Mouse (Mus musculus) liver, embryonic 12.5 days (tissue): ENCODE measurements around the gene Gpr101. TPM values are rescaled to one million over a fixed set of nuclear protein-coding genes. Genes with fewer than 3 reads are reported as not detected.

ENCODE experiments used
- ATAC-seq: fragments of 200-750 bp; cut with Nextera tagmentation; 2 replicates; pipeline ENCODE4 v1.8.0; 2017; ENCODE audit warnings: moderate number of reproducible peaks, mild to moderate bottlenecking, moderate library complexity
- H3K27ac ChIP-seq: fragments of 300-500 bp; sonication (generic); 2 replicates; pipeline ENCODE4 v1.5.1; 2016; ENCODE audit warnings: mild to moderate bottlenecking
- H3K27me3 ChIP-seq: fragments of 300-500 bp; sonication (generic); replicated peaks from 2 replicates; pipeline ENCODE4 v1.6.1; 2016; ENCODE audit warnings: mild to moderate bottlenecking, moderate library complexity
- H3K36me3 ChIP-seq: fragments of 300-500 bp; sonication (generic); 2 replicates; pipeline ENCODE4 v1.6.1; 2016; ENCODE audit warnings: mild to moderate bottlenecking, moderate library complexity
- H3K4me1 ChIP-seq: fragments of 300-500 bp; sonication (generic); 2 replicates; pipeline ENCODE4 v1.6.1; 2016
- H3K4me2 ChIP-seq: fragments of 300-500 bp; sonication (generic); 2 replicates; pipeline ENCODE4 v1.6.1; 2016; ENCODE audit warnings: mild to moderate bottlenecking, moderate library complexity
- H3K4me3 ChIP-seq: fragments of 300-500 bp; sonication (generic); 2 replicates; pipeline ENCODE4 v1.5.1; 2016; ENCODE audit warnings: mild to moderate bottlenecking, moderate library complexity
- H3K9ac ChIP-seq: fragments of 300-500 bp; sonication (generic); 2 replicates; pipeline ENCODE4 v1.6.1; 2016; ENCODE audit warnings: mild to moderate bottlenecking, moderate library complexity
- H3K9me3 ChIP-seq: fragments of 300-500 bp; sonication (generic); replicated peaks from 2 replicates; pipeline ENCODE4 v1.6.1; 2016; ENCODE audit warnings: mild to moderate bottlenecking, moderate library complexity
- WGBS: fragments of 180-500 bp; shearing (Covaris S2); methylation state at CpG from one replicate; pipeline ENCODE4 v1.1.7; 2016; ENCODE audit not compliant: insufficient replicate concordance; 5-methylcytosine and 5-hydroxymethylcytosine counted together
- polyA plus RNA-seq: library from polyadenylated mRNA; unstranded; fragments of >200 nt; fragmentation: Nextera tagmentation; extraction: Ambion mirVana; gene quantifications from 2 replicates; pipeline ENCODE4 v1.2.1, GENCODE M21; 2016

Gpr101 gene
- not detected in 2 replicates for polyA plus RNA-seq

DNA sequence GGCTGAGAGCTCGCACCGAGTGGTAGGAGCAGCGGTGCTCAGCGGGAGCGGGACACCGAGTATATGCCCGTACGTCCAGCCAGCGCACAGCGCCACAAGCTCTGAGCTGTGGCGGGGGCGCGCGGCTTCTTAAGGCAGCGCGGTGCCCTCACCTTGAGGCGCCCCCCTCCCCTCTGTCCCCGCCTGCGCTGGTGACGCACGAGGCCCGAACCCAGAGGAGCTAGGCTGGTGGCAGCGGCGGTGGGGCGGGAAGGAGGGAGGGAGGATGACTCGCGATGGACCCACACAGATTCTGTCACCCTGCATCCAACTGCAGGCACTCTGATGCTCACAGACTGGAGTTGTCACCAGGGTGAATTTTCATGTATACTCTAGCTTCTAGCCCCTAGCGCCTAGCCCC is at the start of gene Gpr101:
Gpr101 (minus strand) TSS at position 124 of the 400 bp plus-strand sequence.
- Histone ChIP-seq H3K4me3 (no peak within 1 kb of the TSS), H3K27ac (no peak within 1 kb of the TSS), H3K27me3 (peaks cover 36% of the 10 kb centered on the region), H3K9me3 (no peaks in the 10 kb centered on the region), H3K4me2 (peak within 1 kb of the TSS; percentile 32; the same call in 1 of the 2 replicates), H3K9ac (no peak within 1 kb of the TSS), H3K4me1 (no peaks in the 10 kb centered on the region), H3K36me3 (no peaks in the 10 kb centered on the region)
- no peak for ATAC-seq
- WGBS: under 1% methylated on average over 20 of the region's 28 CpGs

DNA sequence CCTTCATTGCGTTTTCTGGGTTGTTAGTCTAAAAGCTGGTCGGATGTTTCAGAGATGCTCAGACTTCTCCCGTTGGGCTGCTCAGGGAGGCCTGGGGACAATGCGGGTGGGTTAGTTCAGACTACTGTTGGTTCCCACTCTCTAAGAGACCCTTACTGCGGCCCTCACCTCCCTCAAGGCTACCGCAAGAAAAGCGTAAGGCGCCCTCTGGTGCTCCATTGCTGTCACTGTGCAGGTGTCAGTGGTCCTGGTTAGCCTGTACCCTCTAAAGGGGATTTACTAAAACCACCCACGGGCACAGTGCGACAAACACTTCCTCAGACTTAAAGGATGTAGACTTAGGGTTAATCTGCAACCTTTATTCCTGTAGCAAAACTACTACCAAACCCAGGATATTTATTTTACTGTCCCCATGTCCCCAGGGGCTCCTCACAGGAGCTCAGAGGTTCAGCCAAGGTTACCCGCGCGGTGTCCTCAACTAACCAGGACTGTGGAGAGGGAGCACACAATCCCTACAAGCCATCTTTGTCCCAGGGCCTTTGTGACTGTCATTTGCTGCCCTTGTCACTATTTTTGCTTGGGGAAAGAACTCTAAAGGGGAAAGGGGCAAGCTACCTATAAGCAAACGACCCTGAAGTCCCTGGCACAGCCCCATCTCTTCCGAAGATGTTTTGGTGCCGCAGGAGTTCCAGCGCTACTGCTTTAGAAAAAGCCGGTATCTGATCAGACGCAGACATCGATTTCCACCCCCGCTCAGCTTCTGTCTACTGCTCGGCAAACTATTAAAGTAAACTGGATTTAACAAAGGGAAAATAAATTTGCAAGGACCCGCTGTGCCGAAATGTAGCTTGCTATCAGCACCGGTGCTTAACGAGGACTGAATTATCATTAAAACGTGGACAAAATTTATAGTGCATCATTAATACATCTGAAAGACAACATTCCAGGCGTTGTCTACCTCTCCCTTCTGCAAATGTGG is 17.8 kb upstream of the Gpr101 start:
- no peaks in the 10 kb centered on the region; the same call in 1 of the 2 replicates for H3K27me3 ChIP-seq
- no peak overlapping the region for H3K27ac ChIP-seq
- WGBS: 35% methylated on average over 28 of the region's 28 CpGs
- H3K36me3 ChIP-seq: no peaks in the 10 kb centered on the region
- no peak for ATAC-seq
- no peak overlapping the region for H3K4me3 ChIP-seq
- H3K9ac ChIP-seq: no peak overlapping the region
- no peaks in the 10 kb centered on the region for H3K9me3 ChIP-seq
- H3K4me1 ChIP-seq: no peaks in the 10 kb centered on the region
- no peak overlapping the region for H3K4me2 ChIP-seq

DNA sequence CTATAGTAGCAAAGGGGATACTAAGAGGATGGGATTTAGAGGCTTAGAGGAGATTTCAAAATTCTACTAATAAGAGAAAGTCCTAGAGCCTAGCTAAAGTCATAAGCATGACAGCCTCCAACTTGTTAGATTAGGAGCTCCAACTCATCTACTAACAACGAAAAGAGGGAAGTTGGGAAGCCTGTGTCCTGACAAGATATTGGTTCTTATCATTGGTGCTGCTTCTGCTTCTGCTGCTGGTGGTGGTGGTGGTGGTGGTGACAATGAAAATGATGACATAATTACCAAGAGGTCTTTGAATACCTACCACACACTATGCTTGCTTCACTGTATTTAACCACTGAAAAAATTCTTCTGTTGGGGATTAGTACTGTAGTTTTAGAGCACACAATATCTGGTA is 2.7 kb upstream of the Gpr101 start:
- no peak for ATAC-seq
- Histone ChIP-seq H3K9ac (no peak overlapping the region), H3K9me3 (no peaks in the 10 kb centered on the region), H3K4me2 (no peak overlapping the region), H3K4me3 (no peak overlapping the region), H3K27ac (no peak overlapping the region), H3K36me3 (no peaks in the 10 kb centered on the region), H3K4me1 (no peaks in the 10 kb centered on the region), H3K27me3 (peaks cover 36% of the 10 kb centered on the region)
- 32% methylated on average over 1 of the region's 1 CpGs for WGBS

Other genes with a start within 250 kb of the Gpr101 start
- 4.5 and 5.7 TPM in 2 replicates for gene Arhgef6, start 165.0 kb downstream of the Gpr101 start, polyA plus RNA-seq
- gene Rbmx, start 110.7 kb downstream of the Gpr101 start, polyA plus RNA-seq: 36.4 and 37.2 TPM in 2 replicates
- not detected in 2 replicates for gene Gm364, start 94.6 kb downstream of the Gpr101 start, polyA plus RNA-seq